Mouse (Mus musculus): ENCODE results near the gene Tmsb15b2. TPM values are rescaled to one million over a fixed set of nuclear protein-coding genes. Genes with fewer than 3 reads are reported as not detected.
"Not testable (repeated sequence)": the region's sequence is repeated elsewhere in the genome, so short reads cannot be mapped to it uniquely, and the experiment has no call there.

The Tmsb15b2 gene
- polyA plus RNA-seq (2015; fragmentation: Nextera tagmentation; extraction: Ambion mirVana): 78.8 and 84.8 TPM in 2 replicates

DNA sequence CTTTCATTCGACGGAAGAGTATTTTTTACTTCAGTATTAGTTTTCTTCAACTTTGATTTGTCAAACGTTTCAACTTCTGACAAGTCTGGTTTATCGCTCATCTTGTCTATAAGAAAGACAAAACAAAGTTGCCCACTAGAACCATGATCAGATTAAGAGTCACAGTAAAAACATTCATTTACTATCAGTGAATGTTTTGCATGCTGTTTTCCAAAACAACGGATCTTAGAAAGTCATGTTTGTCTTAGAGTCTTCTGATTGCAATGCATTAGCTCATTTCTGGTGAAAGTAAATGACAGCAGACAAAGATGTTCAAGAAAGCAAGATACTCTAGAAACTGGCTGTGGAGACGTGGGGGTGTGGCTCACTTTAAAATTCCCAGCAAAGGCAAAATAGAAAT lies at the start of gene Tmsb15b2:
Gene Tmsb15b2 (minus strand): TSS at position 101 of the 400 bp plus-strand sequence.
- not testable (repeated sequence) for H3K27me3 ChIP-seq; H3K4me1 ChIP-seq (replicated peaks); H3K36me3 ChIP-seq; H3K9me3 ChIP-seq; H3K27ac ChIP-seq (replicated peaks); ATAC-seq (ENCODE audit: low FRiP score, low read depth)
- H3K4me3 ChIP-seq: peak within 1 kb of the TSS; percentile 46
- H3K4me2 ChIP-seq: peak within 1 kb of the TSS; percentile 60
- peak within 1 kb of the TSS; percentile 52 for H3K9ac ChIP-seq
- 89% methylated on average over 6 of the region's 6 CpGs for WGBS

DNA sequence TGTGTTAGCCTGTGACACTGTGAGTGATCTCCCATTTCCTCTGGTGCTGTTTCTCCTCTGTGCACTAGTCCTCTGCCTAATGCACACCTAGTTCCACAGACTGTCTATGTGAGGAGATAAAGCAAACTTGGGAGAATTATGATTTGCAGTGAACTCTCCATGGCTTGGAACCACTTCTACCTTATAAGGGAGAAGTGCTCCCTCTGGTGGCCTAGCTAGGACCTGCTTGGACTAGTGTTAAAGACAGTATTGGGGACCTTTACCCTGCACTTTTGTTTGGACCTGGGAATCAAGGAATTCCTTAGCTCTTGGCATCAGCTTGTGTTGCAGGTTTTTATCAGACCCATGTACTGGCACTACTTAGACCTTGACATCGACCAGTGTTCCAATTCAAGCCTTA lies 44.0 kb upstream of the Tmsb15b2 start:
- H3K4me3 ChIP-seq: no peak overlapping the region
- H3K27ac ChIP-seq (replicated peaks): no peak overlapping the region
- peak; percentile 54; the same call in 1 of the 2 replicates for ATAC-seq (ENCODE audit: low FRiP score, low read depth)
- H3K4me1 ChIP-seq (replicated peaks): no peaks in the 10 kb centered on the region
- no peaks in the 10 kb centered on the region for H3K9me3 ChIP-seq
- no peak overlapping the region for H3K4me2 ChIP-seq
- H3K9ac ChIP-seq: no peak overlapping the region
- WGBS: 33% methylated on average over 1 of the region's 1 CpGs
- no peaks in the 10 kb centered on the region for H3K27me3 ChIP-seq
- H3K36me3 ChIP-seq: no peaks in the 10 kb centered on the region

DNA sequence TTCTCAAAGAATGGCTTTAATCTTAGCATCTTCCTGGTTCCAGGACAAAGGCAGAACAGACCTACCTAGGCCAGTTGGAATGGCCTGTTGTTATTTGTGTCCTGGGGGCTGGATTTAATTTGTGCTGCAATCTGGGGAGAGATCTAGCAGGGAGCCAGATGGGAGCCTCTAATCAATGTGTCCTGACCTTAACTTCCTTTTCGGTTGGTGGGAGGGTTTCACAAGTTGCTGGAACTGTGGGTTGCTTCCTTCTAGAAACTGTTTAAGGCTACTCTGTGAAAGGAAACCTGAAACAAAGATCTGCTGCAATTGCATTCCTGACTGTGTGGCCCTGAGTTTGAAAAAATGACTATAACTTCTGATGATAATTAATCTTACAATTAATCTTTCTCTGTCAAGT lies 42.4 kb upstream of the Tmsb15b2 start:
- H3K4me2 ChIP-seq: no peak overlapping the region
- H3K9ac ChIP-seq: no peak overlapping the region
- H3K27me3 ChIP-seq: no peaks in the 10 kb centered on the region
- H3K4me1 ChIP-seq (replicated peaks): no peaks in the 10 kb centered on the region
- no peak for ATAC-seq (ENCODE audit: low FRiP score, low read depth)
- H3K27ac ChIP-seq (replicated peaks): no peak overlapping the region
- H3K36me3 ChIP-seq: no peaks in the 10 kb centered on the region
- H3K4me3 ChIP-seq: no peak overlapping the region
- H3K9me3 ChIP-seq: no peaks in the 10 kb centered on the region
- 84% methylated on average over 1 of the region's 1 CpGs for WGBS

DNA sequence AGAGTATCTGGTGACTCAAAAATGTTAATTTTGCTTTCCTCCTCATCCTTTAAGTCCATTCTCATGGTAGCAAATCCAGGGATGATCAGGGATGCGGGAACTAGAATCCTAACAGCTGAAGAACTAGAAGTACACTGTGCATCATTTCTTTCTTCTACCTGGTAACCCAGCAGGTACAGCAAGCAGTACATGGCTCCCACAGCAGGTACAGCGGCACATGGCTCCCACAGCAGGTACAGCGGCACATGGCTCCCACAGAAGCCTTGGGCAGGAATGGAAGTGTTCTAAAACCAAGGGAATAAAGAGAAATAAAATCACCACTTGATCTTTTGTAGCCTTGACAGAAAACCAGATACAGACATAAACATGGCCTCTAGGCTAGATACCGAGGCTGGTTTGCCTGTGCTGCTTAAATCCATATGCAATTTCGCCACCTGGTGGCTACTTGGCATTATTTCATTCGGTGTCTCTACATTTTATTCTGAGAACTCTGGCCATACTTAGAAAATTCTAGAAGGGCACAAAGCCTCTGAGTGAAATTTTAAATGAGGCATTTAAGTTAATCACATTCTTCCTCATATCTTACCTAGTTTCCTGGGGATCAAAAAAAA lies 39.9 kb upstream of the Tmsb15b2 start:
- Histone ChIP-seq H3K27me3 (no peaks in the 10 kb centered on the region), H3K4me3 (no peak overlapping the region), H3K4me2 (no peak overlapping the region), H3K9ac (no peak overlapping the region), H3K9me3 (no peaks in the 10 kb centered on the region), H3K4me1 (replicated peaks) (no peaks in the 10 kb centered on the region), H3K27ac (replicated peaks) (no peak overlapping the region), H3K36me3 (no peaks in the 10 kb centered on the region)
- ATAC-seq (ENCODE audit: low FRiP score, low read depth): no peak
- WGBS: 57% methylated on average over 6 of the region's 6 CpGs

DNA sequence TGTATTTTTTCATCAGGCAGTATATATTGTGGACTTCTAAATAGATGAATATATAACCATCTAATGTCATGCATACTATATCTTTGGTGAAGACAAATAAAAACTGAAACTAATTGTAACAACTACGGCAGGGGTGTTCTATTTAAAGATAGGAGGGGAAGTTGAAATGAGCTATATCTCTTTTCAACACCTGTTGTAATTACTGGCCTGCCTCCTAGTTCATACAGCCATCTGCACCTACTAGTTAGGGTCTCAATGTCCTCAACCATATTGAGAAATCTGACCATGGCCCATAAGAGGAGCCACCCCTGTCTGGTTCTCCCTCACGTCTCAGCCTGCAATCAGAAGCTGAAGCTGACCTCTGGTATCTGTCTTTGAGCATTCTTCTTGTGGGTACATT lies 21.0 kb upstream of the Tmsb15b2 start:
- Histone ChIP-seq H3K27ac (replicated peaks) (no peak overlapping the region), H3K4me3 (no peak overlapping the region), H3K9me3 (no peaks in the 10 kb centered on the region), H3K36me3 (no peaks in the 10 kb centered on the region), H3K9ac (no peak overlapping the region), H3K27me3 (no peaks in the 10 kb centered on the region), H3K4me2 (no peak overlapping the region), H3K4me1 (replicated peaks) (peaks cover 21% of the 10 kb centered on the region)
- ATAC-seq (ENCODE audit: low FRiP score, low read depth): no peak
- 80% methylated on average over 2 of the region's 2 CpGs for WGBS

DNA sequence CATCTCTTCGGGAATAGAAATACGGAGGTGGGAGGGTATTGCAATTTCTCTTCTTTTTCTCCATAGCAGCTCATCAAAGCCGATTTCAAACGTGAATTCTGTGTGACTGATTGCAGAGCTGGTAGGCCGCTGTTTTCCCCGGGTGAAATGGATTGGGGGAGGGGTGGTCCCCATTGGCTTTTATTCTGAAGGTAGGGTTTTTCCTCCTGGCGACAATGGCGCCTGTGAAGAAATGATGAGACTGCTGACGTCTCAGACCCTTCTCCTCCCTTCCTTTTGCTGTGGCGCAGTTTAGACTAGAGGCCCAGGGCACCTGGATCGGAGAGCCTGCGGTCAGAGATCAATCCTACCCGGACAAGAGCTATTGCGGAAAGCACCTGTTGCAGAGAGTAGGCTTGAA lies 18.3 kb upstream of the Tmsb15b2 start:
- peak overlapping the region; percentile 50 for H3K4me3 ChIP-seq
- no peaks in the 10 kb centered on the region for H3K9me3 ChIP-seq
- H3K27me3 ChIP-seq: no peaks in the 10 kb centered on the region
- H3K4me2 ChIP-seq: peak overlapping the region; percentile 59
- 24% methylated on average over 14 of the region's 14 CpGs for WGBS
- no peaks in the 10 kb centered on the region for H3K36me3 ChIP-seq
- peak overlapping the region; percentile 92 for H3K27ac ChIP-seq (replicated peaks)
- peaks cover 25% of the 10 kb centered on the region for H3K4me1 ChIP-seq (replicated peaks)
- H3K9ac ChIP-seq: peak overlapping the region; percentile 69
- no peak for ATAC-seq (ENCODE audit: low FRiP score, low read depth)

DNA sequence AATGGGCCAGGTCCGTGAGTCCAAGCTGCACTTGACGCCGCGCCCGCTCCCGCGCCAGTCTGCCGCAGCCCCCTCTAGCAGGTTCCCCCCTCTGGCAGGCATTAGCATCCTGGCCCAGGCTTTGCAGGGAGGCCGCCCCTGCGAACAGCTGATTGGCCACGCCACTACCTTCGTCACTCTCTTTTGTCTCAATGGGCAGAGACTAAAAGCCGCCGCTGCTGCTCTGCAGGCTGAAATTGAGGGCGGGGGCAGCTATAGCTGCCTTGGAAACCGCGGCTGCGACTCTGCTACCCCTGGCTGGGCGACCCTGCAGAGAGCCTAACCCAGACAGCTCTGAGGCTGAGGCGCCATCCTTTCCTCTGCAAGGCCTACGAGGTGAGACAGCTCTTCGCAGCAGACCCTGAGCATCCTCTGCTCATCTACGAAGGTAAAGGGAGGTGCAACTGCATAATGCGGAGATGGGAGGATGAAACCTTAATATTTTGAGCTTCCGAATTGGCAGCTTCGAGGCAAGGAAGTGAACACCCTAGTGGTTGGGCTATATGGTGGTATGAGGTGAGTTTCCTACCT lies 17.8 kb upstream of the Tmsb15b2 start, which contains the start of gene Zcchc18:
Gene Zcchc18 (plus strand): TSS at position 178 of the 570 bp plus-strand sequence.
- peak; percentile 99 for ATAC-seq (ENCODE audit: low FRiP score, low read depth)
- 23% methylated on average over 26 of the region's 26 CpGs for WGBS
- peak within 1 kb of the TSS; percentile 59 for H3K4me2 ChIP-seq
- H3K9ac ChIP-seq: peak within 1 kb of the TSS; percentile 69
- peaks cover 25% of the 10 kb centered on the region for H3K4me1 ChIP-seq (replicated peaks)
- H3K36me3 ChIP-seq: no peaks in the 10 kb centered on the region
- peak within 1 kb of the TSS; percentile 92 for H3K27ac ChIP-seq (replicated peaks)
- H3K4me3 ChIP-seq: peak within 1 kb of the TSS; percentile 50
- H3K27me3 ChIP-seq: no peaks in the 10 kb centered on the region
- no peaks in the 10 kb centered on the region for H3K9me3 ChIP-seq

DNA sequence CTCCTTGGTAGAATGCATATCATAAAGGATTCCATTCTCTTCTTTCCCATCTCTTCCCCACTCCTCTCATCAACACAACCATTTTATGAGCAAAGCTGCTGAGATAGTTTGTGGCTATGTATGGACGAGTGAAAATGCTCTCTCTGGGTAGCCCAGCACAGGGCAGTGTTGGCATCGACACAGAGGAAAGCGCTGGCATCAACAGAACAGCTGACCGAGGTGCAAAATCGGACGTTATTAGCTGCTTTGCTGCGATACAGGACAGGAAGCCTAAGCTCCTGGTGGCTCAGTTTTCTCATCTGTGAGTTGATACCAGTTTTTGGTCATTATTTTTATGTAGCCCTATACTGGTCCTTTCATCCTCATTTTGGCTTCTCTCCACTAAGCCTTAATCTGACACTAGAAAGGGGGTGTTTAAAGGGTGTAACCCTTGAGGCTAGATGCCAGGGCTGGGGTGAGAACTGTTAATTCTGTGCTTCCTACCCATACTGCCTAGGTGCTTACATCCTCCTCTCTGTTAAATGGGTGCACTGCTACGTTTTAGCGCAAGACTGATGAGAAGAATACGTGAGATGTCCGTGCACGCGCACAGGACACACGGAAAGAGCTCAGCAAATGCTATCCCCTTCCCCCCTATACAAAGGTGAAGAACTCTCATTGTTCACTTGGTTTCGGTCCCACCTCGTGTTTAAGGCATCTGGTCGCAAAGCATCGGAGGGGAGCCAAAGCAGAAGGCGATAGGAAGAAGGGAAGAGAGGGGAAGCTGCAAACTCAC lies 17.1 kb upstream of the Tmsb15b2 start:
- Histone ChIP-seq H3K9me3 (no peaks in the 10 kb centered on the region), H3K9ac (peak overlapping the region; percentile 55), H3K36me3 (no peaks in the 10 kb centered on the region), H3K27me3 (no peaks in the 10 kb centered on the region), H3K4me1 (replicated peaks) (peaks cover 25% of the 10 kb centered on the region), H3K4me3 (peak overlapping the region; percentile 50), H3K4me2 (peak overlapping the region; percentile 59), H3K27ac (replicated peaks) (peak overlapping the region; percentile 92)
- 24% methylated on average over 19 of the region's 19 CpGs for WGBS
- ATAC-seq (ENCODE audit: low FRiP score, low read depth): peak; percentile 71

DNA sequence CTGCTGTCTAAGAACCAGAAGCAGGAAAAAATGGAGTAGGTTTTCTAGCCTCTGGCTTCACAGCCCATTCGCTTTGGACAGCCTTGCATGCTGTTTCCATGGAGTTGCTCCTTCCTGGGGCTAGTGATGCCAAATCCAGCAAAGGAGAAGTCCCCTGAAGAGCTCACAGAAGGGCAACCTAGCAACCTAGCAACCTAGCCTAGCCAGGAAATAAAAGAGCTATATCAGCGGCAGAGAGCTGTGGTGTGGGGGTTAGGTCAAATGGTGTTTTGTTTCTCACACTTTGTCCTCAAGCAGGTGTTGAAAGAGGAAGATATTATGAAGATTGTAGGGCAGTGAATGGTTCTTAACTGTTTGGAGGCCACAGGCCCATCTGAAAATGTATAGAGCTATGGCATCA lies 16.0 kb upstream of the Tmsb15b2 start:
- Histone ChIP-seq H3K4me1 (replicated peaks) (peaks cover 25% of the 10 kb centered on the region), H3K9ac (no peak overlapping the region)
- no peak for ATAC-seq (ENCODE audit: low FRiP score, low read depth)

DNA sequence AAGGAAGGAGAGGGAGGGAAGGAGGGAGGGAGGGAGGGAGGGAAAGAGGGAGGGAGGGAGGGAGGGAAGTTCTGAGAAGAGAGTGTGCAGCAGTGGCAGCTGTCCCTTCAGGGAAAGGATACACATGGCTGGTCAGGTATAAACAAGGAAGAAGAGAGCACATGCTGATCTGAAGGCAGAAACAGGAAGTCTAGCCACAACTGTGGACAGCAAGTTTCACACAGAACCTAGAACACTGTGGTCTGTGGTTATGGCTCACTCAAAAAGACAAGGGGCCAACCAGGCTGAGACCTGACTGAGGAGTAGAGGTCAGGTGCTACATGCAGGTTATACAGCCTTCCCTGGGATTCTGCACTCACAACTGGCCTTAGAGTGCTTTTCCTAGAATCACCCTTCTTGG lies 10.7 kb upstream of the Tmsb15b2 start:
- Histone ChIP-seq H3K4me3 (no peak overlapping the region), H3K9ac (no peak overlapping the region), H3K9me3 (no peaks in the 10 kb centered on the region), H3K4me1 (replicated peaks) (peaks cover 2% of the 10 kb centered on the region; the same call in 1 of the 2 replicates), H3K27me3 (no peaks in the 10 kb centered on the region), H3K4me2 (no peak overlapping the region), H3K36me3 (no peaks in the 10 kb centered on the region), H3K27ac (replicated peaks) (no peak overlapping the region)
- ATAC-seq (ENCODE audit: low FRiP score, low read depth): no peak

More for the DNA sequence above, 16.0 kb upstream of the Tmsb15b2 start:
- Histone ChIP-seq H3K4me2 (peak overlapping the region; percentile 59), H3K4me3 (peak overlapping the region; percentile 50; the same call in 1 of the 2 replicates), H3K36me3 (no peaks in the 10 kb centered on the region), H3K9me3 (no peaks in the 10 kb centered on the region), H3K27me3 (no peaks in the 10 kb centered on the region), H3K27ac (replicated peaks) (0 out of 2 replicates have a peak overlapping the region, but pooled peaks have one; percentile 92)
- WGBS: 44% methylated on average over 2 of the region's 2 CpGs

DNA sequence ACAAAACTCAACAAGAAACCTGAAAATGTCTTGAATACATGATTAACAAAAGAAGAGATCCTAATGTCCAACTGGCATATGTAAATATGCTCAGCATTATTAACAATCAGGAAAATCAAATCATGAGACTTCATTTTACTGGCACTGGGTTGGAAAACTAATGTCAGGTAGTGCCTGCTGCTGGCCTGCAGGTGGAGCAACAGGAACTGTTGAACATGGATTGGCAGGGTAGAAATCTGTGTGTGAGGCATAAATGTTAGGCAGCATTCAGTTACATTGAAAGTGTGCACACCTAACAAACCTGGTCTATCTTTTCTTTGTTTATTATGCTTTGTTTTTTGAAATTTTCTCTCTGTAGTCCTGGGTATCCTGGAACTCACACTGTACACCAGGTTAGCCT lies 3.3 kb upstream of the Tmsb15b2 start:
- Histone ChIP-seq H3K9ac (no peak overlapping the region), H3K9me3 (no peaks in the 10 kb centered on the region), H3K4me2 (no peak overlapping the region), H3K36me3 (no peaks in the 10 kb centered on the region), H3K27ac (replicated peaks) (no peak overlapping the region), H3K4me3 (no peak overlapping the region), H3K4me1 (replicated peaks) (no peaks in the 10 kb centered on the region), H3K27me3 (no peaks in the 10 kb centered on the region)
- no peak for ATAC-seq (ENCODE audit: low FRiP score, low read depth)

DNA sequence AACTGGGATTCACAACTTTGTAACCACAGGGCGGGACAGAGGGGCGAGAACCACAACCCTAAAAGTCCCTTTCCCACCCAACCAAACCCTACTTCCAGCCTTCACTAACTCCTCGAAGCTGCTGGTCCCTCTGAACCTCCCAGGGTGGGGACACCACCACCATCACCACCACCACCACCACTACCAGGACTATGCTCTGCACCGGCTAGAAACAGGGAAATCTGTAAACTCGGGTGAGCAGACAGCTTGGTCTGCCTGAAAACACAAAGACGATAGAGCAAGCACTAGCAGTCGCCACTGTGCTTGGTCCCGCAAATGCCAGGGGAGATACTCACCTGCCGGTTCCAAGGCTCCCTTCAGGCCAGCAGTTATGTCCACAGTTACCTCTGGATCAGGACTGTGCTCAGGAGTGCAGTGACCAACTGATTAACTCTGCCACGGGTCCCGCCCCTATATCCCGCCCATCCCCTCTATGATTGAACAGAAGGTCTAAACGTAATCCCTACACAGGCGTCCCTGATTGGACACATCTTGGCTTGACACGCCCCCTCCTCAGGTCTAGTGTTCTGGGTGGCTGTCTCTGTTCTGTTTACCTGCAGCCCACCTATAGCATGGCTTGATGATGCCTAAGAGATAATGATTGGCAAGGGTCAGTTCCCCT lies 1.3 kb upstream of the Tmsb15b2 start, which contains the start of the genes Tmsb15l and Tmsb15b1:
Gene Tmsb15l (minus strand): TSS at position 446 of the 661 bp plus-strand sequence.
Gene Tmsb15b1 (minus strand): TSS at position 451 of the 661 bp plus-strand sequence.
- H3K9ac ChIP-seq: peak within 1 kb of the TSS; percentile 52
- H3K36me3 ChIP-seq: no peaks in the 10 kb centered on the region
- H3K4me1 ChIP-seq (replicated peaks): no peaks in the 10 kb centered on the region
- H3K9me3 ChIP-seq: no peaks in the 10 kb centered on the region
- peak within 1 kb of the TSS; percentile 46 for H3K4me3 ChIP-seq
- H3K27me3 ChIP-seq: no peaks in the 10 kb centered on the region
- peak; percentile 100 for ATAC-seq (ENCODE audit: low FRiP score, low read depth)
- H3K4me2 ChIP-seq: peak within 1 kb of the TSS; percentile 60
- no peak within 1 kb of the TSS for H3K27ac ChIP-seq (replicated peaks)
- WGBS: 34% methylated on average over 15 of the region's 15 CpGs
